Comparison of ENCODE assay signal across 18 mouse cellular contexts in the genomic region with DNA sequence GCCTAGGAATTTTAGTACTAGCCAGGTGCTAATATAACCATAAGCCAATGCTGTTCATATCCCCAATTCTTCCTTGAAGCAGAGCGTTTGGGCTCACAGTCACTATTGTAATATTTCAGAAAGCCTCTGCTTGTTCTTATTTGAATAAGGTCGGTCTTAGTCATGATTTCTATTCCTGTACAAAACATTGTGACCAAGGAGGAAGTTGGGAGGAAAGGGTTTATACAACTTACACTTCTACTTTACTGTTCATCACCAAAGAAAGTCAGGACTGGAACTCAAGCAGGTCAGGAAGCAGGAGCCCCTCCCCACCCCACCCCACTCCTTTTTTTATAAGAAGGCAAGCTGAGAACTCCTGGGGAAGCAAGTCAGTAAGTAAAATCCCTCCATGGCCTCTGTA.
DNase-seq lines count a peak whose midpoint lies in the region; TF ChIP-seq lines count a peak whose summit lies in the region.
"Had no signal": no experiment of that assay in that cellular context is flagged by ENCODE, and none has a peak within 500 bp of the region (broad histone marks: within the 10 kb centered on the region; RNA-seq: fewer than 3 reads in every experiment).

No protein-coding gene starts in this region.

- H3K36me3 ChIP-seq in CH12.LX (replicated peaks in 1 of 2; ENCODE audit: control insufficient read depth in 1 of 2, insufficient read depth in 1 of 2, low read length in 1 of 2) = no peaks in the 10 kb centered on the region
- H3K36me3 ChIP-seq: G1E had no signal

- TF ChIP-seq CTCF in CH12.LX (conservative IDR thresholded peaks at IDR 0.05 in 1 of 2, IDR thresholded peaks at IDR 0.05 in 1 of 2; ENCODE audit: low read depth in 2 of 2, low read length in 2 of 2) = no peak

- no peak overlapping the region for H3K4me3 ChIP-seq in CH12.LX (replicated peaks in 1 of 3; ENCODE audit: low read depth in 2 of 3, low read length in 2 of 3, poor library complexity in 1 of 3)

- DNase-seq in A20 (ENCODE audit: low read depth, low spot score) (peak; percentile 53), CH12.LX (ENCODE audit: extremely low read depth) (peak; percentile 74)
- DNase-seq in gastrocnemius, adult 8-10 months (ENCODE audit: low spot score in 2 of 2) = no peak
- DNase-seq in right cerebral cortex, postnatal 4 days = no peak
- DNase-seq: adrenal gland, adult 2 months; adrenal gland, adult 8-10 months; adrenal gland, postnatal 10 days; adrenal gland, postnatal 14 days; adrenal gland, postnatal 25 days; adrenal gland, postnatal 36 days; B cell, adult 2 months; cerebellum, adult 11 months; cerebellum, adult 11-12 months; cerebellum, adult 18-20 months; cerebellum, adult 2 months; cerebellum, adult 8-10 months had no signal

- no peaks in the 10 kb centered on the region for H3K9me3 ChIP-seq in CH12.LX (replicated peaks; ENCODE audit: low read length)
- H3K9me3 ChIP-seq: G1E had no signal

- peak overlapping the region; percentile 89 for H3K4me2 ChIP-seq in CH12.LX (ENCODE audit: insufficient read depth, low read depth, poor library complexity, severe bottlenecking)

- no peaks in the 10 kb centered on the region for H3K79me2 ChIP-seq in CH12.LX (replicated peaks; ENCODE audit: control insufficient read depth, extremely low read depth, insufficient read depth, poor library complexity, severe bottlenecking)

- H3K4me1 ChIP-seq in CH12.LX (ENCODE audit: control insufficient read depth in 1 of 2, insufficient read depth in 2 of 2) = peaks cover 2 to 21% of the 10 kb centered on the region in 2 experiments; a peak in 2 of 4 replicates

- H3K27me3 ChIP-seq in CH12.LX (replicated peaks) = no peaks in the 10 kb centered on the region
- H3K27me3 ChIP-seq: Patski had no signal

- peak; percentile 73 for TF ChIP-seq EP300 in CH12.LX (IDR thresholded peaks at IDR 0.05; ENCODE audit: low read length)

- TF ChIP-seq RAD21 in CH12.LX (IDR thresholded peaks at IDR 0.05; ENCODE audit: low read depth, low read length) = no peak; the same call in 1 of the 2 replicates

- no peak overlapping the region for H3K27ac ChIP-seq in CH12.LX (ENCODE audit: insufficient read depth, low read depth)

- TF ChIP-seq POLR2A in CH12.LX (IDR thresholded peaks at IDR 0.05; ENCODE audit: low read depth, low read length) = no peak

- in situ Hi-C loops in CH12.LX (cut with MboI; ENCODE audit: low pct_ligation_motif_present, low pct_unique_long_range_greater_than_20kb, low sequenced_read_pairs) = no loop called here

- dilution Hi-C loops in CH12.LX (cut with MboI; ENCODE audit: extremely low pct_ligation_motif_present, extremely low pct_unique_long_range_greater_than_20kb, low sequenced_read_pairs) = no loop called here

- peak overlapping the region; percentile 66 for H3K9ac ChIP-seq in CH12.LX (ENCODE audit: insufficient read depth, low read depth)

TF ChIP-seq in CH12.LX, 34 proteins besides CTCF, POLR2A, EP300 and RAD21:
- peak; percentile 98 for TF ChIP-seq MEF2A (IDR thresholded peaks at IDR 0.05; ENCODE audit: borderline replicate concordance, low read depth, low read length)
- TF ChIP-seq BHLHE40 (IDR thresholded peaks at IDR 0.05; ENCODE audit: low read depth, low read length) = 0 out of 2 replicates have a peak, but pooled peaks have one; percentile 6
- peak; percentile 80 for TF ChIP-seq JUND (conservative IDR thresholded peaks at IDR 0.05; ENCODE audit: low read depth, low read length)
- peak; percentile 33; the same call in 1 of the 2 replicates for TF ChIP-seq TCF12 (IDR thresholded peaks at IDR 0.05; ENCODE audit: low read depth, low read length)
- 0 out of 2 replicates have a peak, but pooled peaks have one; percentile 50 for TF ChIP-seq TBP (conservative IDR thresholded peaks at IDR 0.05; ENCODE audit: low read depth, low read length)
- peak; percentile 89 for TF ChIP-seq IRF4 (IDR thresholded peaks at IDR 0.05; ENCODE audit: low read depth, low read length)
- no peak for TF ChIP-seq CHD1 (IDR thresholded peaks at IDR 0.05; ENCODE audit: low read depth, low read length)
- peak; percentile 61 for TF ChIP-seq ZNF384 (IDR thresholded peaks at IDR 0.05; ENCODE audit: low read depth, low read length)
- TF ChIP-seq MYC (IDR thresholded peaks at IDR 0.05; ENCODE audit: low read depth, low read length) = no peak
- TF ChIP-seq ETS1 (conservative IDR thresholded peaks at IDR 0.05; ENCODE audit: low read depth, low read length) = peak; percentile 73
- no peak for TF ChIP-seq USF1 (IDR thresholded peaks at IDR 0.05; ENCODE audit: low read depth, low read length)
- TF ChIP-seq JUN (IDR thresholded peaks at IDR 0.05; ENCODE audit: insufficient read depth, low read depth, low read length) = peak; percentile 48; the same call in 1 of the 2 replicates
- peak; percentile 57 for TF ChIP-seq ELF1 (IDR thresholded peaks at IDR 0.05; ENCODE audit: low read depth, low read length)

Comparison
In these comparisons a context has a peak if more than half of its experiments do, and no peak if none do; other contexts are left out.
1. DNase-seq: peak in A20 (single experiment) and CH12.LX (single experiment); none in gastrocnemius, adult 8-10 months (0 of 2) and right cerebral cortex, postnatal 4 days (single experiment).